Mouse (Mus musculus) liver, postnatal 0 days (tissue): ENCODE results near the gene March5. TPM values are rescaled to one million over a fixed set of nuclear protein-coding genes. Genes with fewer than 3 reads are reported as not detected.
A peak's percentile ranks its signal among the peaks of the same experiment; 100 is the strongest.
"Not testable (repeated sequence)": the region's sequence is repeated elsewhere in the genome, so short reads cannot be mapped to it uniquely, and the experiment has no call there.

Source experiments
- ATAC-seq: fragments of 200-750 bp; cut with Nextera tagmentation; 2 replicates; pipeline ENCODE4 v1.8.0; 2017; ENCODE audit warnings: mild to moderate bottlenecking, moderate library complexity
- DNase-seq: peaks from one replicate; pipeline ENCODE4 v3.0.0-alpha.2; 2016
- H3K27ac ChIP-seq: fragments of 300-500 bp; sonication (generic); 2 replicates; pipeline ENCODE4 v1.5.1; 2014; ENCODE audit warnings: antibody characterized with exemption, moderate library complexity, mild to moderate bottlenecking, low read depth
- H3K27me3 ChIP-seq: fragments of 300-500 bp; sonication (generic); 2 replicates; pipeline ENCODE4 v1.6.1; 2014; ENCODE audit warnings: low read length, control low read depth, mixed read lengths; ENCODE audit not compliant: insufficient read depth
- H3K36me3 ChIP-seq: fragments of 300-500 bp; sonication (generic); replicated peaks from 2 replicates; pipeline ENCODE4 v1.6.1; 2014; ENCODE audit warnings: mild to moderate bottlenecking, control low read depth, low read length, moderate library complexity, mixed read lengths; ENCODE audit not compliant: insufficient read depth
- H3K4me1 ChIP-seq: fragments of 300-500 bp; sonication (generic); 2 replicates; pipeline ENCODE4 v1.6.1; 2014; ENCODE audit warnings: antibody characterized with exemption, mild to moderate bottlenecking, control low read depth; ENCODE audit not compliant: insufficient read depth
- H3K4me2 ChIP-seq: fragments of 300-500 bp; sonication (generic); 2 replicates; pipeline ENCODE4 v1.6.1; 2014; ENCODE audit warnings: low read depth, mild to moderate bottlenecking, low read length, moderate library complexity, mixed read lengths
- H3K4me3 ChIP-seq: fragments of 300-500 bp; sonication (generic); 2 replicates; pipeline ENCODE4 v1.5.1; 2014; ENCODE audit warnings: low read depth, low read length
- H3K9ac ChIP-seq: fragments of 300-500 bp; sonication (generic); replicated peaks from 2 replicates; pipeline ENCODE4 v1.6.1; 2014; ENCODE audit warnings: mild to moderate bottlenecking, moderate library complexity
- H3K9me3 ChIP-seq: fragments of 300-500 bp; sonication (generic); 2 replicates; pipeline ENCODE4 v1.6.1; 2016; ENCODE audit warnings: mild to moderate bottlenecking, control low read depth, low read length, mixed read lengths
- CTCF ChIP-seq: sonication (generic); IDR thresholded peaks from 2 replicates; pipeline ENCODE4 v1.5.1; 2016; ENCODE audit warnings: antibody characterized with exemption, low read depth
- EP300 ChIP-seq: IDR thresholded peaks from 2 replicates; pipeline ENCODE4 v1.6.1; 2016; ENCODE audit warnings: antibody characterized with exemption, low read depth, mild to moderate bottlenecking
- WGBS: fragments of 180-500 bp; shearing (Covaris S2); extraction: QIAGEN DNeasy Blood & Tissue Kit; methylation state at CpG from one replicate; pipeline ENCODE4 v1.1.7; 2014; ENCODE audit not compliant: insufficient replicate concordance; 5-methylcytosine and 5-hydroxymethylcytosine counted together
- polyA plus RNA-seq: library from polyadenylated mRNA; unstranded; fragments of >200 nt; fragmentation: Nextera tagmentation; extraction: Ambion mirVana; gene quantifications from 2 replicates; pipeline ENCODE4 v1.2.1, GENCODE M21; 2015

March5 gene
- polyA plus RNA-seq, 1 experiment from 2014 or later, result 119 TPM

- ATAC-seq (no peak), DNase-seq (no peak)
- TF ChIP-seq EP300, result no peak
- no peak for TF ChIP-seq CTCF
- WGBS, result 62% methylated on average over 6 of the region's 6 CpGs
- H3K27me3 ChIP-seq, result no peaks in the 10 kb centered on the region
- no peak overlapping the region for H3K9ac ChIP-seq
- no peak overlapping the region for H3K4me3 ChIP-seq
- H3K4me2 ChIP-seq, result no peak overlapping the region
- H3K36me3 ChIP-seq, result peaks cover 31% of the 10 kb centered on the region
- no peak overlapping the region; the same call in 1 of the 2 replicates for H3K27ac ChIP-seq
- H3K4me1 ChIP-seq, result no peaks in the 10 kb centered on the region
- no peaks in the 10 kb centered on the region for H3K9me3 ChIP-seq
These were observed 18.0 kb downstream of the March5 start for GRCm38 (mm10) chr19:37225197-37225862.

- peak; percentile 98 for TF ChIP-seq EP300
- Histone ChIP-seq H3K4me1 (peaks cover 25% of the 10 kb centered on the region), H3K27ac (peak overlapping the region; percentile 69), H3K4me2 (peak overlapping the region; percentile 44)
- H3K36me3 ChIP-seq, H3K9me3 ChIP-seq, H3K27me3 ChIP-seq, H3K9ac ChIP-seq, DNase-seq, H3K4me3 ChIP-seq: not testable (repeated sequence)
- WGBS, result 51% methylated on average over 9 of the region's 9 CpGs
- ATAC-seq, result peak; percentile 82
These were observed 25.3 kb downstream of the March5 start for GRCm38 (mm10) chr19:37232598-37232997.

- peak overlapping the region; percentile 74 for H3K9ac ChIP-seq
- peak; percentile 61 for DNase-seq
These were observed 26.5 kb downstream of the March5 start for GRCm38 (mm10) chr19:37233561-37234539.

GRCm38 (mm10) chr19:37235818-37236217 lies 28.5 kb downstream of the March5 start:
- 60% methylated on average over 8 of the region's 8 CpGs for WGBS
- Histone ChIP-seq H3K27ac (peak overlapping the region; percentile 93), H3K4me3 (no peak overlapping the region), H3K4me1 (peaks cover 36% of the 10 kb centered on the region), H3K4me2 (peak overlapping the region; percentile 79; the same call in 1 of the 2 replicates), H3K27me3 (peaks cover 6% of the 10 kb centered on the region), H3K9me3 (no peaks in the 10 kb centered on the region), H3K36me3 (no peaks in the 10 kb centered on the region), H3K9ac (no peak overlapping the region)
- TF ChIP-seq CTCF, result no peak
- peak; percentile 40; the same call in 1 of the 2 replicates for TF ChIP-seq EP300
- no peak for ATAC-seq
- DNase-seq, result peak; percentile 76

More at GRCm38 (mm10) chr19:37233561-37234539, 26.5 kb downstream of the March5 start:
- H3K27me3 ChIP-seq, result peaks cover 6% of the 10 kb centered on the region
- H3K27ac ChIP-seq, result peak overlapping the region; percentile 13
- no peaks in the 10 kb centered on the region for H3K9me3 ChIP-seq
- H3K4me1 ChIP-seq, result peaks cover 29% of the 10 kb centered on the region
- peak overlapping the region; percentile 59 for H3K4me3 ChIP-seq
- 6% methylated on average over 63 of the region's 63 CpGs for WGBS
- peak; percentile 11; the same call in 1 of the 2 replicates for ATAC-seq
- peak overlapping the region; percentile 79 for H3K4me2 ChIP-seq
- H3K36me3 ChIP-seq, result no peaks in the 10 kb centered on the region
- TF ChIP-seq CTCF (peak; percentile 44), EP300 (no peak)

GRCm38 (mm10) chr19:37237306-37237705 lies 30.0 kb downstream of the March5 start:
- DNase-seq, result peak; percentile 47
- Histone ChIP-seq H3K9me3 (no peaks in the 10 kb centered on the region), H3K4me3 (no peak overlapping the region), H3K4me1 (peaks cover 33% of the 10 kb centered on the region), H3K27me3 (peaks cover 6% of the 10 kb centered on the region), H3K4me2 (peak overlapping the region; percentile 60), H3K27ac (peak overlapping the region; percentile 93), H3K9ac (peak overlapping the region; percentile 59), H3K36me3 (no peaks in the 10 kb centered on the region)
- WGBS, result 27% methylated on average over 5 of the region's 5 CpGs
- TF ChIP-seq CTCF, result no peak
- no peak; the same call in 1 of the 2 replicates for TF ChIP-seq EP300
- peak; percentile 11 for ATAC-seq
